Mouse (Mus musculus): ENCODE measurements around the gene Cdc14a.

The Cdc14a gene

GRCm38 (mm10) chr3:116227383-116227782, 196.4 kb downstream of the Cdc14a start:
- DNase-seq (ENCODE audit: inconsistent age in 2 of 2, low spot score in 1 of 2), result no peak

GRCm38 (mm10) chr3:116226915-116227314, 196.9 kb downstream of the Cdc14a start:
- DNase-seq (ENCODE audit: inconsistent age in 2 of 2, low spot score in 1 of 2), result no peak

Measured in adrenal gland, adult (tissue).